Mouse (Mus musculus) heart, embryonic 15.5 days (tissue): ENCODE measurements at regions not wholly inside any gene's neighbourhood (a gene's known extent, or its start where the extent isn't known, plus 50 kb on each side); places are given as distances from the start of the nearest gene placed in this dataset.

Experiments used
- ATAC-seq: fragments of 200-750 bp; cut with Nextera tagmentation; replicated peaks from 2 replicates; pipeline ENCODE4 v1.8.0; 2017; ENCODE audit warnings: low read depth, moderate TSS enrichment; ENCODE audit not compliant: insufficient number of reproducible peaks, insufficient read depth, low FRiP score
- H3K27ac ChIP-seq: fragments of 300-500 bp; sonication (generic); 2 replicates; pipeline ENCODE4 v1.5.1; 2015; ENCODE audit warnings: mild to moderate bottlenecking, inconsistent platforms
- H3K27me3 ChIP-seq: fragments of 300-500 bp; sonication (generic); 2 replicates; pipeline ENCODE4 v1.6.1; 2015; ENCODE audit warnings: inconsistent platforms
- H3K36me3 ChIP-seq: fragments of 300-500 bp; sonication (generic); 2 replicates; pipeline ENCODE4 v1.6.1; 2015; ENCODE audit warnings: mild to moderate bottlenecking, inconsistent platforms
- H3K4me1 ChIP-seq: fragments of 300-500 bp; sonication (generic); replicated peaks from 2 replicates; pipeline ENCODE4 v1.6.1; 2015; ENCODE audit warnings: inconsistent platforms
- H3K4me2 ChIP-seq: fragments of 300-500 bp; sonication (generic); 2 replicates; pipeline ENCODE4 v1.6.1; 2015; ENCODE audit warnings: inconsistent platforms, mild to moderate bottlenecking, moderate library complexity
- H3K4me3 ChIP-seq: fragments of 300-500 bp; sonication (generic); 2 replicates; pipeline ENCODE4 v1.5.1; 2015; ENCODE audit warnings: mild to moderate bottlenecking, inconsistent platforms
- H3K9ac ChIP-seq: fragments of 300-500 bp; sonication (generic); 2 replicates; pipeline ENCODE4 v1.6.1; 2015; ENCODE audit warnings: mild to moderate bottlenecking, inconsistent platforms
- H3K9me3 ChIP-seq: fragments of 300-500 bp; sonication (generic); replicated peaks from 2 replicates; pipeline ENCODE4 v1.6.1; 2016; ENCODE audit warnings: inconsistent platforms
- WGBS: fragments of 180-500 bp; shearing (Covaris S2); methylation state at CpG from one replicate; pipeline ENCODE4 v1.1.7; 2015; ENCODE audit warnings: mixed read lengths; 5-methylcytosine and 5-hydroxymethylcytosine counted together

- H3K27ac ChIP-seq = no peak overlapping the region
- no peak overlapping the region for H3K4me3 ChIP-seq
- no peak for ATAC-seq
- WGBS = 76% methylated on average over 4 of the region's 4 CpGs
- H3K4me1 ChIP-seq = peaks cover 38% of the 10 kb centered on the region
- no peaks in the 10 kb centered on the region for H3K36me3 ChIP-seq
- no peak overlapping the region for H3K9ac ChIP-seq
- H3K4me2 ChIP-seq = no peak overlapping the region
- no peaks in the 10 kb centered on the region for H3K9me3 ChIP-seq
- no peaks in the 10 kb centered on the region for H3K27me3 ChIP-seq
Measured at GRCm38 (mm10) chr7:129987713-129988112, 396.1 kb downstream of the Wdr11 start.

GRCm38 (mm10) chr7:129993446-129994223 lies 402.0 kb downstream of the Wdr11 start:
- H3K36me3 ChIP-seq = no peaks in the 10 kb centered on the region
- H3K9ac ChIP-seq = no peak overlapping the region
- H3K4me3 ChIP-seq = no peak overlapping the region
- H3K9me3 ChIP-seq = no peaks in the 10 kb centered on the region
- 0 out of 2 replicates have a peak, but pooled peaks cover 2% of the 10 kb centered on the region for H3K4me1 ChIP-seq
- no peak overlapping the region for H3K4me2 ChIP-seq
- WGBS = 76% methylated on average over 14 of the region's 14 CpGs
- no peak for ATAC-seq
- H3K27me3 ChIP-seq = no peaks in the 10 kb centered on the region
- no peak overlapping the region for H3K27ac ChIP-seq

GRCm38 (mm10) chr7:129995529-129995928 lies 403.9 kb downstream of the Wdr11 start:
- 78% methylated on average over 7 of the region's 7 CpGs for WGBS
- Histone ChIP-seq H3K36me3 (no peaks in the 10 kb centered on the region), H3K27me3 (no peaks in the 10 kb centered on the region), H3K9me3 (no peaks in the 10 kb centered on the region), H3K27ac (no peak overlapping the region), H3K4me1 (peaks cover 3% of the 10 kb centered on the region), H3K9ac (no peak overlapping the region), H3K4me2 (no peak overlapping the region), H3K4me3 (no peak overlapping the region)
- ATAC-seq = no peak

GRCm38 (mm10) chr7:130001064-130001463 lies 409.4 kb downstream of the Wdr11 start:
- Histone ChIP-seq H3K27ac (peak overlapping the region; percentile 49), H3K36me3 (no peaks in the 10 kb centered on the region), H3K9me3 (no peaks in the 10 kb centered on the region), H3K4me2 (0 out of 2 replicates have a peak overlapping the region, but pooled peaks have one; percentile 2), H3K9ac (no peak overlapping the region), H3K27me3 (no peaks in the 10 kb centered on the region), H3K4me3 (no peak overlapping the region), H3K4me1 (peaks cover 14% of the 10 kb centered on the region)
- ATAC-seq = no peak
- 44% methylated on average over 10 of the region's 10 CpGs for WGBS

- H3K9me3 ChIP-seq = no peaks in the 10 kb centered on the region
- WGBS = 73% methylated on average over 12 of the region's 12 CpGs
- no peak overlapping the region for H3K4me3 ChIP-seq
- ATAC-seq = no peak
- H3K27ac ChIP-seq = no peak overlapping the region
- no peak overlapping the region for H3K9ac ChIP-seq
- no peaks in the 10 kb centered on the region for H3K36me3 ChIP-seq
- no peaks in the 10 kb centered on the region for H3K27me3 ChIP-seq
- peaks cover 14% of the 10 kb centered on the region for H3K4me1 ChIP-seq
- H3K4me2 ChIP-seq = no peak overlapping the region
Measured at GRCm38 (mm10) chr7:130002002-130002401, 410.3 kb downstream of the Wdr11 start.

GRCm38 (mm10) chr7:130005406-130005805 lies 413.7 kb downstream of the Wdr11 start:
- no peak overlapping the region for H3K27ac ChIP-seq
- ATAC-seq = no peak

GRCm38 (mm10) chr7:130007993-130008583 lies 416.4 kb downstream of the Wdr11 start:
- Histone ChIP-seq H3K9me3 (no peaks in the 10 kb centered on the region), H3K27me3 (no peaks in the 10 kb centered on the region), H3K4me2 (no peak overlapping the region), H3K4me1 (peaks cover 5% of the 10 kb centered on the region), H3K4me3 (no peak overlapping the region), H3K36me3 (no peaks in the 10 kb centered on the region), H3K9ac (no peak overlapping the region), H3K27ac (no peak overlapping the region)
- WGBS = 28% methylated on average over 6 of the region's 6 CpGs
- no peak for ATAC-seq

More at GRCm38 (mm10) chr7:130005406-130005805, 413.7 kb downstream of the Wdr11 start:
- WGBS = 52% methylated on average over 10 of the region's 10 CpGs
- Histone ChIP-seq H3K27me3 (no peaks in the 10 kb centered on the region), H3K36me3 (no peaks in the 10 kb centered on the region), H3K4me3 (no peak overlapping the region), H3K4me1 (peaks cover 14% of the 10 kb centered on the region), H3K9me3 (no peaks in the 10 kb centered on the region), H3K4me2 (no peak overlapping the region), H3K9ac (no peak overlapping the region)

- Histone ChIP-seq H3K9me3 (no peaks in the 10 kb centered on the region), H3K4me1 (peaks cover 5% of the 10 kb centered on the region), H3K27ac (no peak overlapping the region), H3K4me3 (no peak overlapping the region), H3K27me3 (no peaks in the 10 kb centered on the region), H3K9ac (no peak overlapping the region), H3K4me2 (no peak overlapping the region), H3K36me3 (no peaks in the 10 kb centered on the region)
- WGBS = 59% methylated on average over 12 of the region's 12 CpGs
- no peak for ATAC-seq
Measured at GRCm38 (mm10) chr7:130008591-130009418, 417.1 kb downstream of the Wdr11 start.

GRCm38 (mm10) chr7:130012067-130012466 lies 420.4 kb downstream of the Wdr11 start:
- 56% methylated on average over 8 of the region's 8 CpGs for WGBS
- Histone ChIP-seq H3K27me3 (no peaks in the 10 kb centered on the region), H3K36me3 (no peaks in the 10 kb centered on the region), H3K9me3 (no peaks in the 10 kb centered on the region), H3K9ac (no peak overlapping the region), H3K4me1 (peaks cover 18% of the 10 kb centered on the region), H3K27ac (no peak overlapping the region), H3K4me3 (no peak overlapping the region), H3K4me2 (peak overlapping the region; percentile 25)
- no peak for ATAC-seq

GRCm38 (mm10) chr7:130013109-130013508 lies 421.4 kb downstream of the Wdr11 start:
- Histone ChIP-seq H3K4me2 (no peak overlapping the region), H3K4me3 (no peak overlapping the region), H3K27ac (no peak overlapping the region), H3K9me3 (no peaks in the 10 kb centered on the region), H3K9ac (no peak overlapping the region), H3K4me1 (peaks cover 18% of the 10 kb centered on the region), H3K27me3 (no peaks in the 10 kb centered on the region), H3K36me3 (no peaks in the 10 kb centered on the region)
- ATAC-seq = no peak
- WGBS = 87% methylated on average over 6 of the region's 6 CpGs

GRCm38 (mm10) chr7:130014609-130015008 lies 422.9 kb downstream of the Wdr11 start:
- Histone ChIP-seq H3K27ac (peak overlapping the region; percentile 70; the same call in 1 of the 2 replicates), H3K9me3 (no peaks in the 10 kb centered on the region), H3K4me2 (no peak overlapping the region), H3K4me1 (peaks cover 18% of the 10 kb centered on the region), H3K9ac (no peak overlapping the region), H3K4me3 (no peak overlapping the region), H3K36me3 (no peaks in the 10 kb centered on the region), H3K27me3 (no peaks in the 10 kb centered on the region)
- ATAC-seq = no peak
- 45% methylated on average over 10 of the region's 10 CpGs for WGBS
